Mouse (Mus musculus) liver, embryonic 14.5 days (tissue): Measurements from ENCODE around the gene Ptprn.

ENCODE experiments used
- CTCF ChIP-seq: IDR thresholded peaks from 2 replicates; pipeline ENCODE4 v1.5.1; 2016; ENCODE audit warnings: antibody characterized with exemption, low read depth, control low read depth
- EP300 ChIP-seq: IDR thresholded peaks from 2 replicates; pipeline ENCODE4 v1.6.1; 2016; ENCODE audit warnings: antibody characterized with exemption, low read depth

GRCm38 (mm10) chr1:75294294-75294693 lies 30.0 kb upstream of the Ptprn start:
- no peak for TF ChIP-seq CTCF
- TF ChIP-seq EP300, result no peak
